Mouse (Mus musculus) erythroblast, embryonic 14.5 days (primary cell): ENCODE data around the gene Ndc1. TPM values are rescaled to one million over a fixed set of nuclear protein-coding genes. Genes with fewer than 3 reads are reported as not detected.

ENCODE experiments used
- H3K27me3 ChIP-seq: 2 replicates; pipeline ENCODE4 v1.6.1; 2012; ENCODE audit warnings: inconsistent platforms; ENCODE audit not compliant: control insufficient read depth
- H3K36me3 ChIP-seq: 2 replicates; pipeline ENCODE4 v1.6.1; 2012; ENCODE audit warnings: mild to moderate bottlenecking, inconsistent platforms; ENCODE audit not compliant: control insufficient read depth
- H3K4me1 ChIP-seq: 2 replicates; pipeline ENCODE4 v1.6.1; 2012; ENCODE audit warnings: inconsistent platforms; ENCODE audit not compliant: control insufficient read depth
- H3K4me3 ChIP-seq: replicated peaks from 2 replicates; pipeline ENCODE3; 2012; ENCODE audit warnings: moderate library complexity, mild to moderate bottlenecking, inconsistent platforms
- H3K9me3 ChIP-seq: 2 replicates; pipeline ENCODE4 v1.6.1; 2012; ENCODE audit warnings: low read length, inconsistent platforms, mixed read lengths; ENCODE audit not compliant: control insufficient read depth
- GATA1 ChIP-seq: IDR thresholded peaks from 2 replicates; pipeline ENCODE4 v1.6.1; 2012; ENCODE audit warnings: low read length, inconsistent platforms, mixed read lengths
- TAL1 ChIP-seq: IDR thresholded peaks from 3 replicates; pipeline ENCODE4 v1.6.1; 2012; ENCODE audit warnings: low read length, inconsistent platforms, mixed read lengths
- polyA plus RNA-seq: library from polyadenylated mRNA; stranded (reverse); fragments of >175 nt; gene quantifications from 2 replicates; pipeline ENCODE4 v1.2.3, GENCODE M21; 2012

Ndc1 gene
- polyA plus RNA-seq, 1 experiment = 0.13 TPM

DNA sequence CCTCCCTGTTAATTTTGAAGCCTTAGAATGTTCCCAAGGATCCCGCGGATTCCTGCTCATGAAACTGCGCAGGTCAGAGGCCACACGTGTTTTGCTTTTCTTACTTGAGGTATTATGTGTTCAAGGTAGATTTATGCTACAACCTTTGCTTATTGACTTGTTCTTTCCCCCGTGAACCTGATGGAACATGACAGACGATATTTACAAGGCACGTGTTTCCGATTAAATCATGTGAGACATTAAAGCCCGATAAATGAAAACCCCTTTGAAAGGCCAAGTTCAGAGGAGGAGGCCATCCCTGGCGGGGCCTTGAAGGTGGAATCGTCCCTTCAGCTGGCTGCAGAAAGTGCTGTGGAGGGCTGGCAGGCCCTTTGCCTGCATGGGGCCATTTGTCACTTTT is 92.9 kb downstream of the Ndc1 start:
- Histone ChIP-seq H3K4me1 (peaks cover 44% of the 10 kb centered on the region), H3K4me3 (no peak overlapping the region), H3K9me3 (peaks cover 5% of the 10 kb centered on the region; the same call in 1 of the 2 replicates), H3K27me3 (peaks cover 12% of the 10 kb centered on the region), H3K36me3 (no peaks in the 10 kb centered on the region; the same call in 1 of the 2 replicates)
- no peak for TF ChIP-seq GATA1
- TF ChIP-seq TAL1 = no peak

Other genes with a start within 250 kb of the Ndc1 start
- 10.0 and 10.7 TPM in 2 replicates for gene Tmem59, start 189.4 kb upstream of the Ndc1 start, polyA plus RNA-seq
- 2.8 and 3.1 TPM in 2 replicates for gene Tceanc2, start 188.7 kb upstream of the Ndc1 start, polyA plus RNA-seq
- not detected in 2 replicates for gene Ldlrad1, start 158.6 kb upstream of the Ndc1 start, polyA plus RNA-seq
- gene Lrrc42, start 114.3 kb upstream of the Ndc1 start, polyA plus RNA-seq = 0.52 and 0.53 TPM in 2 replicates
- gene Hspb11, start 114.2 kb upstream of the Ndc1 start, polyA plus RNA-seq = 0.17 and 0.28 TPM in 2 replicates
- not detected in 2 replicates for gene Dio1, start 60.6 kb upstream of the Ndc1 start, polyA plus RNA-seq
- 0.82 and 1.6 TPM in 2 replicates for gene Yipf1, start 53.4 kb upstream of the Ndc1 start, polyA plus RNA-seq
- 0.21 and 0.24 TPM in 2 replicates for gene Glis1, start 66.8 kb downstream of the Ndc1 start, polyA plus RNA-seq